Mouse (Mus musculus): ENCODE measurements around the gene Rpl13a. TPM values are rescaled to one million over a fixed set of nuclear protein-coding genes. Genes with fewer than 3 reads are reported as not detected.

Rpl13a gene
- polyA plus RNA-seq, 1 experiment from 2014 or later = 606 TPM

DNA sequence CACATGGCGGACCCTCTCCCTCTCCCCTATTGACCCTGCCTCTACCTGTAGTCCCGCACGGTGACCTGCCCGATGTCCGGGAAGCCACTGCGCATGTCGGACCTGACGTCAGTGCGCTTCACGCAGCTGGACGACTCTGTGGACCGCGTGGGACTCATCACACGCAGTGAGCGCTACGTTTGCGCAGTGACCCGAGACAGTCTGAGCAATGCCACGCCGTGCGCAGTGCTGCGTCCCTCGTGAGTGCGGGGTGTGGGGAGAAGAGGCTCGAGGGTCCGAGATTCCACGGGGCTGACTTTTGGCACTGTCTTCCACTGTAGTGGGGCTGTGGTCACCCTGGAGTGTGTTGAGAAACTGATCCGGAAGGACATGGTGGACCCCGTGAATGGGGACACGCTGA is 52.1 kb downstream of the Rpl13a start:
- H3K27me3 ChIP-seq (replicated peaks) = no peaks in the 10 kb centered on the region
- 92% methylated on average over 30 of the region's 30 CpGs for WGBS

More for the DNA sequence above, 52.1 kb downstream of the Rpl13a start:
- no peak overlapping the region for H3K4me3 ChIP-seq
- H3K4me2 ChIP-seq = no peak overlapping the region
- no peak overlapping the region for H3K9ac ChIP-seq
- ATAC-seq (replicated peaks) = no peak
- H3K4me1 ChIP-seq = peaks cover 3% of the 10 kb centered on the region; the same call in 1 of the 2 replicates
- H3K27ac ChIP-seq = no peak overlapping the region
- H3K36me3 ChIP-seq (replicated peaks) = peaks cover 9% of the 10 kb centered on the region; the same call in 1 of the 2 replicates
- no peaks in the 10 kb centered on the region for H3K9me3 ChIP-seq

MicroRNAs encoded within 50 kb of the gene (microRNA counts, 519-probe panel; counts per million panel counts)
- microRNA mmu-miR-150 = 3,072 counts per million, percentile 70 among the panel's probes with 10 or more counts

Small RNA genes within 50 kb of the gene (microRNA-seq; reads per million reads assigned to microRNA genes)
- gene Mir150 (71.4 reads per million, percentile 51 among the genes with 10 or more reads in this experiment), gene Mir5121 (5.7 reads per million, percentile 24 among the genes with 10 or more reads in this experiment), gene Mir7055 (not detected)

Other genes starting within 250 kb of the Rpl13a start
- 179 TPM in 2 replicates for gene Med25, start 236.0 kb downstream of the Rpl13a start, polyA plus RNA-seq (2015; fragmentation: Nextera tagmentation; extraction: Ambion mirVana)
- gene Fuz, start 232.7 kb downstream of the Rpl13a start, polyA plus RNA-seq (2015; fragmentation: Nextera tagmentation; extraction: Ambion mirVana) = 20.3 and 22.9 TPM in 2 replicates
- gene Ap2a1, start 199.3 kb downstream of the Rpl13a start, polyA plus RNA-seq (2015; fragmentation: Nextera tagmentation; extraction: Ambion mirVana) = 122 and 140 TPM in 2 replicates
- gene Tsks, start 185.6 kb downstream of the Rpl13a start, polyA plus RNA-seq (2015; fragmentation: Nextera tagmentation; extraction: Ambion mirVana) = 0.11 and 0.21 TPM in 2 replicates
- gene Cpt1c, start 153.9 kb downstream of the Rpl13a start, polyA plus RNA-seq (2015; fragmentation: Nextera tagmentation; extraction: Ambion mirVana) = 56.5 and 58.2 TPM in 2 replicates
- 697 and 717 TPM in 2 replicates for gene Prmt1, start 142.2 kb downstream of the Rpl13a start, polyA plus RNA-seq (2015; fragmentation: Nextera tagmentation; extraction: Ambion mirVana)
- gene Irf3, start 131.1 kb downstream of the Rpl13a start, polyA plus RNA-seq (2015; fragmentation: Nextera tagmentation; extraction: Ambion mirVana) = 61.9 and 66.8 TPM in 2 replicates
- gene Bcl2l12, start 130.0 kb downstream of the Rpl13a start, polyA plus RNA-seq (2015; fragmentation: Nextera tagmentation; extraction: Ambion mirVana) = 10.0 and 12.3 TPM in 2 replicates
- 54.5 and 56.7 TPM in 2 replicates for gene Scaf1, start 112.4 kb downstream of the Rpl13a start, polyA plus RNA-seq (2015; fragmentation: Nextera tagmentation; extraction: Ambion mirVana)
- gene Rras, start 110.8 kb downstream of the Rpl13a start, polyA plus RNA-seq (2015; fragmentation: Nextera tagmentation; extraction: Ambion mirVana) = 12.5 and 15.2 TPM in 2 replicates
- 16.2 and 18.1 TPM in 2 replicates for gene Prr12, start 75.9 kb downstream of the Rpl13a start, polyA plus RNA-seq (2015; fragmentation: Nextera tagmentation; extraction: Ambion mirVana)
- 67.2 and 72.1 TPM in 2 replicates for gene Nosip, start 66.3 kb downstream of the Rpl13a start, polyA plus RNA-seq (2015; fragmentation: Nextera tagmentation; extraction: Ambion mirVana)
- gene Prrg2, start 66.1 kb downstream of the Rpl13a start, polyA plus RNA-seq (2015; fragmentation: Nextera tagmentation; extraction: Ambion mirVana) = 15.7 and 15.9 TPM in 2 replicates
- 55.4 and 62.2 TPM in 2 replicates for gene Rcn3, start 36.5 kb downstream of the Rpl13a start, polyA plus RNA-seq (2015; fragmentation: Nextera tagmentation; extraction: Ambion mirVana)
- 32.0 and 36.8 TPM in 2 replicates for gene Fcgrt, start 24.9 kb downstream of the Rpl13a start, polyA plus RNA-seq (2015; fragmentation: Nextera tagmentation; extraction: Ambion mirVana)
- gene Rps11, start 4.3 kb downstream of the Rpl13a start, polyA plus RNA-seq (2015; fragmentation: Nextera tagmentation; extraction: Ambion mirVana) = 742 and 762 TPM in 2 replicates
- gene Gm45713, start 7.5 kb upstream of the Rpl13a start, polyA plus RNA-seq (2015; fragmentation: Nextera tagmentation; extraction: Ambion mirVana) = not detected in 2 replicates
- 2.1 and 2.3 TPM in 2 replicates for gene Flt3l, start 7.7 kb upstream of the Rpl13a start, polyA plus RNA-seq (2015; fragmentation: Nextera tagmentation; extraction: Ambion mirVana)
- gene Pih1d1, start 25.5 kb upstream of the Rpl13a start, polyA plus RNA-seq (2015; fragmentation: Nextera tagmentation; extraction: Ambion mirVana) = 87.1 and 90.0 TPM in 2 replicates
- 16.1 and 19.8 TPM in 2 replicates for gene Aldh16a1, start 25.8 kb upstream of the Rpl13a start, polyA plus RNA-seq (2015; fragmentation: Nextera tagmentation; extraction: Ambion mirVana)
- gene Slc17a7, start 35.2 kb upstream of the Rpl13a start, polyA plus RNA-seq (2015; fragmentation: Nextera tagmentation; extraction: Ambion mirVana) = 0.59 and 1.0 TPM in 2 replicates
- not detected in 2 replicates for gene Gfy, start 50.8 kb upstream of the Rpl13a start, polyA plus RNA-seq (2015; fragmentation: Nextera tagmentation; extraction: Ambion mirVana)
- 0.68 and 0.93 TPM in 2 replicates for gene Pth2, start 52.2 kb upstream of the Rpl13a start, polyA plus RNA-seq (2015; fragmentation: Nextera tagmentation; extraction: Ambion mirVana)
- gene Ccdc155, start 76.1 kb upstream of the Rpl13a start, polyA plus RNA-seq (2015; fragmentation: Nextera tagmentation; extraction: Ambion mirVana) = 0.63 and 0.84 TPM in 2 replicates
- gene Dkkl1, start 83.4 kb upstream of the Rpl13a start, polyA plus RNA-seq (2015; fragmentation: Nextera tagmentation; extraction: Ambion mirVana) = 4.0 and 5.8 TPM in 2 replicates
- 45.7 and 55.8 TPM in 2 replicates for gene Tead2, start 87.0 kb upstream of the Rpl13a start, polyA plus RNA-seq (2015; fragmentation: Nextera tagmentation; extraction: Ambion mirVana)
- 1.3 and 1.7 TPM in 2 replicates for gene Cd37, start 110.4 kb upstream of the Rpl13a start, polyA plus RNA-seq (2015; fragmentation: Nextera tagmentation; extraction: Ambion mirVana)
- gene Slc6a16, start 112.3 kb upstream of the Rpl13a start, polyA plus RNA-seq (2015; fragmentation: Nextera tagmentation; extraction: Ambion mirVana) = 0.50 and 0.91 TPM in 2 replicates
- gene Slc6a21, start 148.8 kb upstream of the Rpl13a start, polyA plus RNA-seq (2015; fragmentation: Nextera tagmentation; extraction: Ambion mirVana) = not detected in 2 replicates
- 10.7 and 12.7 TPM in 2 replicates for gene Trpm4, start 205.0 kb upstream of the Rpl13a start, polyA plus RNA-seq (2015; fragmentation: Nextera tagmentation; extraction: Ambion mirVana)
- gene Hrc, start 206.5 kb upstream of the Rpl13a start, polyA plus RNA-seq (2015; fragmentation: Nextera tagmentation; extraction: Ambion mirVana) = 0.23 and 0.26 TPM in 2 replicates
- gene Ppfia3, start 238.3 kb upstream of the Rpl13a start, polyA plus RNA-seq (2015; fragmentation: Nextera tagmentation; extraction: Ambion mirVana) = 29.9 and 31.3 TPM in 2 replicates
- 24.4 TPM in 2 replicates for gene Lin7b, start 241.8 kb upstream of the Rpl13a start, polyA plus RNA-seq (2015; fragmentation: Nextera tagmentation; extraction: Ambion mirVana)

Data from midbrain, embryonic 15.5 days (tissue).